Mouse (Mus musculus) midbrain, embryonic 15.5 days (tissue): ENCODE measurements around the gene Acss3. TPM values are rescaled to one million over a fixed set of nuclear protein-coding genes. Genes with fewer than 3 reads are reported as not detected.

ENCODE experiments used
- ATAC-seq: fragments of 200-750 bp; cut with Nextera tagmentation; replicated peaks from 2 replicates; pipeline ENCODE4 v1.8.0; 2017; ENCODE audit warnings: moderate TSS enrichment
- H3K27ac ChIP-seq: fragments of 300-500 bp; sonication (generic); 2 replicates; pipeline ENCODE4 v1.5.1; 2015; ENCODE audit warnings: mild to moderate bottlenecking, inconsistent platforms
- H3K27me3 ChIP-seq: fragments of 300-500 bp; sonication (generic); replicated peaks from 2 replicates; pipeline ENCODE4 v1.6.1; 2015; ENCODE audit warnings: inconsistent platforms
- H3K36me3 ChIP-seq: fragments of 300-500 bp; sonication (generic); replicated peaks from 2 replicates; pipeline ENCODE4 v1.6.1; 2015; ENCODE audit warnings: inconsistent platforms
- H3K4me1 ChIP-seq: fragments of 300-500 bp; sonication (generic); 2 replicates; pipeline ENCODE4 v1.6.1; 2015; ENCODE audit warnings: inconsistent platforms
- H3K4me2 ChIP-seq: fragments of 300-500 bp; sonication (generic); 2 replicates; pipeline ENCODE4 v1.6.1; 2015; ENCODE audit warnings: inconsistent platforms, mild to moderate bottlenecking, moderate library complexity
- H3K4me3 ChIP-seq: fragments of 300-500 bp; sonication (generic); 2 replicates; pipeline ENCODE4 v1.5.1; 2015; ENCODE audit warnings: mild to moderate bottlenecking, inconsistent platforms
- H3K9ac ChIP-seq: fragments of 300-500 bp; sonication (generic); 2 replicates; pipeline ENCODE4 v1.6.1; 2015; ENCODE audit warnings: mild to moderate bottlenecking, inconsistent platforms
- H3K9me3 ChIP-seq: fragments of 300-500 bp; sonication (generic); 2 replicates; pipeline ENCODE4 v1.6.1; 2016; ENCODE audit warnings: inconsistent platforms
- WGBS: fragments of 180-500 bp; shearing (Covaris S2); methylation state at CpG from one replicate; pipeline ENCODE4 v1.1.7; 2015; ENCODE audit warnings: mixed read lengths; 5-methylcytosine and 5-hydroxymethylcytosine counted together
- polyA plus RNA-seq: library from polyadenylated mRNA; unstranded; fragments of >200 nt; fragmentation: Nextera tagmentation; extraction: Ambion mirVana; gene quantifications from 2 replicates; pipeline ENCODE4 v1.2.1, GENCODE M21; 2015

The Acss3 gene
- polyA plus RNA-seq, 1 experiment from 2014 or later = 0.76 TPM

DNA sequence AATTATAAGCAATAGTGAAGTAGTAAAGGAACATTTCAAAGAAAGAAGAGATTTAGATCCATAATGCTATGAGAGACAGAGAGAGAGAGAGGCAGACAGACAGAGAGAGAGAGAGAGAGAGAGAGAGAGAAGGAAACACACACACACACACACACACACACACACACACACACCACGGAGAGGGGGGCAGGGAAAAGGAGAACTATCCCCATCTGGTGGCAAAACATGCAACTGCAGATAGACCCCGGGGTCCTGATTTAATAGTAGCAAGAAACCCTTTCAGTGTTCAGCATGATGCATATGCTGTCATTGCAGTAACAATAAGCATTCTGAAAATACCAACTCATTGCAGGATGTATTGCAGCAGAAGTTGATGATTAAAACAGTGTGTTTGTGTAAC is 210.4 kb downstream of the Acss3 start:
- Histone ChIP-seq H3K9ac (no peak overlapping the region), H3K27me3 (no peaks in the 10 kb centered on the region), H3K9me3 (no peaks in the 10 kb centered on the region), H3K27ac (no peak overlapping the region), H3K4me3 (no peak overlapping the region), H3K4me1 (no peaks in the 10 kb centered on the region), H3K36me3 (no peaks in the 10 kb centered on the region), H3K4me2 (no peak overlapping the region)
- no peak for ATAC-seq
- WGBS = 27% methylated on average over 2 of the region's 2 CpGs

GRCm38 (mm10) chr10:106910108-106910507 is 213.4 kb downstream of the Acss3 start:
- H3K4me2 ChIP-seq = no peak overlapping the region
- H3K9me3 ChIP-seq = no peaks in the 10 kb centered on the region
- 54% methylated on average over 3 of the region's 3 CpGs for WGBS
- H3K9ac ChIP-seq = no peak overlapping the region
- H3K27me3 ChIP-seq = no peaks in the 10 kb centered on the region
- no peak for ATAC-seq
- H3K27ac ChIP-seq = no peak overlapping the region
- no peaks in the 10 kb centered on the region for H3K36me3 ChIP-seq
- H3K4me3 ChIP-seq = no peak overlapping the region
- H3K4me1 ChIP-seq = no peaks in the 10 kb centered on the region

GRCm38 (mm10) chr10:106896351-106896750 is 227.1 kb downstream of the Acss3 start:
- no peak overlapping the region for H3K27ac ChIP-seq
- no peaks in the 10 kb centered on the region for H3K27me3 ChIP-seq
- 46% methylated on average over 13 of the region's 13 CpGs for WGBS
- ATAC-seq = no peak
- H3K9me3 ChIP-seq = no peaks in the 10 kb centered on the region
- no peak overlapping the region for H3K9ac ChIP-seq
- H3K36me3 ChIP-seq = no peaks in the 10 kb centered on the region
- H3K4me3 ChIP-seq = no peak overlapping the region
- H3K4me2 ChIP-seq = no peak overlapping the region
- no peaks in the 10 kb centered on the region for H3K4me1 ChIP-seq

Other genes starting within 250 kb of the Acss3 start
- gene Lin7a, start 148.0 kb upstream of the Acss3 start, polyA plus RNA-seq = 35.9 and 45.3 TPM in 2 replicates